Mouse (Mus musculus) embryonic facial prominence, embryonic 14.5 days (tissue): ENCODE measurements around the gene Pbld2. TPM values are rescaled to one million over a fixed set of nuclear protein-coding genes. Genes with fewer than 3 reads are reported as not detected.

ENCODE experiments used
- ATAC-seq: fragments of 200-750 bp; cut with Nextera tagmentation; 2 replicates; pipeline ENCODE4 v1.8.0; 2017; ENCODE audit warnings: low read depth, moderate number of reproducible peaks, moderate TSS enrichment
- DNase-seq: peaks from one replicate; pipeline ENCODE4 v3.0.0-alpha.2; 2015; ENCODE audit warnings: low spot score
- H3K27ac ChIP-seq: fragments of 300-500 bp; sonication (generic); replicated peaks from 2 replicates; pipeline ENCODE4 v1.5.1; 2014; ENCODE audit warnings: low read depth, mild to moderate bottlenecking, low read length, moderate library complexity
- H3K27me3 ChIP-seq: fragments of 300-500 bp; sonication (generic); replicated peaks from 2 replicates; pipeline ENCODE4 v1.6.1; 2014; ENCODE audit warnings: low read length; ENCODE audit not compliant: control insufficient read depth, insufficient read depth
- H3K36me3 ChIP-seq: fragments of 300-500 bp; sonication (generic); 2 replicates; pipeline ENCODE4 v1.6.1; 2014; ENCODE audit warnings: low read length, mixed read lengths; ENCODE audit not compliant: control insufficient read depth, insufficient read depth
- H3K4me1 ChIP-seq: fragments of 300-500 bp; sonication (generic); 2 replicates; pipeline ENCODE4 v1.6.1; 2014; ENCODE audit warnings: antibody characterized with exemption, low read length; ENCODE audit not compliant: control insufficient read depth, insufficient read depth
- H3K4me2 ChIP-seq: fragments of 300-500 bp; sonication (generic); 2 replicates; pipeline ENCODE4 v1.6.1; 2014; ENCODE audit warnings: low read depth, mild to moderate bottlenecking, low read length, moderate library complexity, mixed read lengths
- H3K4me3 ChIP-seq: fragments of 300-500 bp; sonication (generic); 2 replicates; pipeline ENCODE4 v1.5.1; 2014; ENCODE audit warnings: low read depth, mild to moderate bottlenecking, low read length
- H3K9ac ChIP-seq: fragments of 300-500 bp; sonication (generic); 2 replicates; pipeline ENCODE4 v1.6.1; 2014; ENCODE audit warnings: low read depth, mild to moderate bottlenecking, low read length, moderate library complexity, mixed read lengths
- H3K9me3 ChIP-seq: fragments of 300-500 bp; sonication (generic); 2 replicates; pipeline ENCODE4 v1.6.1; 2016; ENCODE audit warnings: low read length; ENCODE audit not compliant: control insufficient read depth
- WGBS: fragments of 180-500 bp; shearing (Covaris S2); extraction: QIAGEN DNeasy Blood & Tissue Kit; methylation state at CpG from one replicate; pipeline ENCODE4 v1.1.7; 2014; 5-methylcytosine and 5-hydroxymethylcytosine counted together
- polyA plus RNA-seq: library from polyadenylated mRNA; unstranded; fragments of >200 nt; fragmentation: Nextera tagmentation; extraction: Ambion mirVana; gene quantifications from 2 replicates; pipeline ENCODE4 v1.2.1, GENCODE M21; 2014

The Pbld2 gene
- polyA plus RNA-seq, 1 experiment from 2014 or later = 1.1 TPM

- no peak for DNase-seq
- no peaks in the 10 kb centered on the region for H3K27me3 ChIP-seq
- no peak overlapping the region for H3K9ac ChIP-seq
- no peak overlapping the region for H3K27ac ChIP-seq
- no peak overlapping the region for H3K4me2 ChIP-seq
- H3K4me1 ChIP-seq = peaks cover 18% of the 10 kb centered on the region
- no peaks in the 10 kb centered on the region for H3K36me3 ChIP-seq
- no peaks in the 10 kb centered on the region for H3K9me3 ChIP-seq
- no peak overlapping the region for H3K4me3 ChIP-seq
- 94% methylated on average over 10 of the region's 10 CpGs for WGBS
- ATAC-seq = no peak
Measured at GRCm38 (mm10) chr10:63027376-63028161, 3.5 kb downstream of the Pbld2 start.

GRCm38 (mm10) chr10:63028396-63028795, 4.3 kb downstream of the Pbld2 start:
- H3K36me3 ChIP-seq = no peaks in the 10 kb centered on the region
- no peak overlapping the region for H3K4me2 ChIP-seq
- no peak overlapping the region for H3K9ac ChIP-seq
- DNase-seq (no peak), ATAC-seq (no peak)
- WGBS = 69% methylated on average over 4 of the region's 4 CpGs
- no peak overlapping the region for H3K4me3 ChIP-seq
- no peak overlapping the region for H3K27ac ChIP-seq
- H3K27me3 ChIP-seq = no peaks in the 10 kb centered on the region
- H3K4me1 ChIP-seq = peaks cover 18% of the 10 kb centered on the region
- no peaks in the 10 kb centered on the region for H3K9me3 ChIP-seq

- DNase-seq (no peak), ATAC-seq (no peak)
- no peak overlapping the region for H3K9ac ChIP-seq
- H3K9me3 ChIP-seq = no peaks in the 10 kb centered on the region
- H3K27ac ChIP-seq = no peak overlapping the region
- H3K4me3 ChIP-seq = no peak overlapping the region
- 70% methylated on average over 3 of the region's 3 CpGs for WGBS
- no peak overlapping the region for H3K4me2 ChIP-seq
- H3K27me3 ChIP-seq = no peaks in the 10 kb centered on the region
- H3K4me1 ChIP-seq = no peaks in the 10 kb centered on the region
- no peaks in the 10 kb centered on the region for H3K36me3 ChIP-seq
Measured at GRCm38 (mm10) chr10:63032267-63032666, 8.2 kb downstream of the Pbld2 start.

- DNase-seq (no peak), ATAC-seq (no peak)
- Histone ChIP-seq H3K9ac (no peak overlapping the region), H3K36me3 (no peaks in the 10 kb centered on the region), H3K4me3 (no peak overlapping the region), H3K27ac (no peak overlapping the region), H3K4me1 (no peaks in the 10 kb centered on the region), H3K27me3 (no peaks in the 10 kb centered on the region), H3K4me2 (no peak overlapping the region), H3K9me3 (no peaks in the 10 kb centered on the region)
- WGBS = 71% methylated on average over 3 of the region's 3 CpGs
Measured at GRCm38 (mm10) chr10:63032956-63033355, 8.8 kb downstream of the Pbld2 start.

GRCm38 (mm10) chr10:63038571-63039320, 14.6 kb downstream of the Pbld2 start:
- H3K4me1 ChIP-seq = no peaks in the 10 kb centered on the region
- ATAC-seq (no peak), DNase-seq (no peak)
- no peak overlapping the region for H3K4me3 ChIP-seq
- no peak overlapping the region for H3K4me2 ChIP-seq
- 63% methylated on average over 14 of the region's 14 CpGs for WGBS
- no peak overlapping the region for H3K9ac ChIP-seq
- no peaks in the 10 kb centered on the region for H3K36me3 ChIP-seq
- H3K27me3 ChIP-seq = no peaks in the 10 kb centered on the region
- no peak overlapping the region for H3K27ac ChIP-seq
- H3K9me3 ChIP-seq = no peaks in the 10 kb centered on the region

GRCm38 (mm10) chr10:63039867-63040628, 15.9 kb downstream of the Pbld2 start:
- no peak for ATAC-seq
- 70% methylated on average over 5 of the region's 5 CpGs for WGBS
- no peaks in the 10 kb centered on the region for H3K27me3 ChIP-seq

GRCm38 (mm10) chr10:63043154-63043553, 19.0 kb downstream of the Pbld2 start:
- Histone ChIP-seq H3K27me3 (no peaks in the 10 kb centered on the region), H3K4me3 (no peak overlapping the region), H3K9me3 (no peaks in the 10 kb centered on the region), H3K4me2 (no peak overlapping the region), H3K27ac (no peak overlapping the region), H3K36me3 (no peaks in the 10 kb centered on the region), H3K4me1 (no peaks in the 10 kb centered on the region), H3K9ac (no peak overlapping the region)
- 58% methylated on average over 3 of the region's 3 CpGs for WGBS
- no peak for ATAC-seq
- DNase-seq = no peak

More at GRCm38 (mm10) chr10:63039867-63040628, 15.9 kb downstream of the Pbld2 start:
- no peak overlapping the region for H3K9ac ChIP-seq
- DNase-seq = no peak
- no peaks in the 10 kb centered on the region for H3K4me1 ChIP-seq
- H3K36me3 ChIP-seq = no peaks in the 10 kb centered on the region
- no peak overlapping the region for H3K4me2 ChIP-seq
- no peaks in the 10 kb centered on the region for H3K9me3 ChIP-seq
- no peak overlapping the region for H3K4me3 ChIP-seq
- H3K27ac ChIP-seq = no peak overlapping the region

GRCm38 (mm10) chr10:63047751-63048150, 23.6 kb downstream of the Pbld2 start:
- WGBS = 90% methylated on average over 8 of the region's 8 CpGs

More at GRCm38 (mm10) chr10:63047751-63048150, 23.6 kb downstream of the Pbld2 start:
- no peaks in the 10 kb centered on the region for H3K36me3 ChIP-seq
- DNase-seq (no peak), ATAC-seq (no peak)
- H3K9ac ChIP-seq = no peak overlapping the region
- H3K4me1 ChIP-seq = no peaks in the 10 kb centered on the region
- H3K9me3 ChIP-seq = no peaks in the 10 kb centered on the region
- no peak overlapping the region for H3K4me2 ChIP-seq
- H3K27ac ChIP-seq = no peak overlapping the region
- no peak overlapping the region for H3K4me3 ChIP-seq
- H3K27me3 ChIP-seq = no peaks in the 10 kb centered on the region
